Mouse (Mus musculus): Measurements from ENCODE around the gene Agap3. TPM values are rescaled to one million over a fixed set of nuclear protein-coding genes. Genes with fewer than 3 reads are reported as not detected.

The Agap3 gene
- total RNA-seq, 2 experiments from 2014 or later, result 74.3 to 84.7 TPM

DNA sequence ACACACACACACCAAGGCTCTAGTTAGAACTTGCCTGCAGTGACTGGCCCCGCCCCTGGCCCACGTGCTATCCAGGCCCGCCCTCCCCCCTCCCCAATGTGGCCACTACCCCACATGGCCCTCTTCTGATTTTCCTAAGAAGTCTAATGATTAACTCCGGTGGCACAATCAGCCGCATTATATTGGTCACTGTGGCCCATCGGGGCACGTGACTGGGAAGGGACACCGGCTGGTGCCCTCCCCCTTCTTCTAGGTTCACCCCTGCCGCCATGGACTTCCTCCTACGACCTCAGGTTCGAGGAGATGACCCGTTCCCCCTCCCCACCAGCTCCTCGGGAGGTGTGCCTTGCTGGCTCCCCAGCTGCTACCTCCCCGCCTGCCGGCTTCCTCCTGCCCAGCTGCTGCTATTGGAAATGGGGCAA lies 24.0 kb upstream of the Agap3 start:
- DNase-seq (ENCODE audit: low spot score), result no peak

DNA sequence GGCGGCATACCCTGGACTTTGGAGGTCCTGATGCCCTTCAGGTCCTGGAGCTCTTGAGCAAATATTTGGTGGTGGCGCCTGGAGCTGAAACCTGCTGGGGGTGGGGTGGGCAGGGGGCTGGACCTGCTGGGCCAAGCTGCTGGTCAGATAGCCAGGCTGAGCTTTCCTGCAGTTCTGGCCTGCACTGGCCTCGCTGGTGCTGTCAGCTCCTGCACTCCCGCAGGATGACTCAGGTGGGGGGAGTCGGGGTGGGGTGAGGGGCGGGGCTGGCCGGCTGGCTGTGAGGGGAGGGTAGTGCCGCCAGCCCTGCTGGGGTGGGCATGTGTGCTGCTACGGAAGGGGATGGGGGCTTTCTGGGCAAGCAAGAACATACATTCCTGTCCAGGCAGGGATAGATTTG lies 23.4 kb upstream of the Agap3 start:
- DNase-seq (ENCODE audit: low spot score), result no peak

DNA sequence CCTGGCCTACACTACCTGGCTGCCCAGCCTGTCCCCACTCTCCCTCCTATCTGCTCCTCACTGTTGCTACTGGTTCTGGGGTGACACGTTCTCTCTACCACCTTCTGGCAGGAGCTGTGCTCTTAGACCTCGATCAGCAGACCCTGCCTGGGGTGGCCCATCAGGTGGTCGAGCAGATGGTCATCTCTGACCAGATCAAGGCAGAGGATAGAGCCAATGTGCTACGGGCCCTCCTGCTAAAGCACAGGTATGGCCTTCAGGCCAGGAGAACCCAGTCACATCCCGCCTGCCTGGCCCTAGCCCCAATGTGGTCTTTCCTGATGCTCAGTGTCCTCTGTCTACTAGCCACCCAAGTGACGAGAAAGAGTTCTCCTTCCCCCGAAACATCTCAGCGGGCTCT lies 18.0 kb upstream of the Agap3 start:
- no peak for DNase-seq (ENCODE audit: low spot score)

DNA sequence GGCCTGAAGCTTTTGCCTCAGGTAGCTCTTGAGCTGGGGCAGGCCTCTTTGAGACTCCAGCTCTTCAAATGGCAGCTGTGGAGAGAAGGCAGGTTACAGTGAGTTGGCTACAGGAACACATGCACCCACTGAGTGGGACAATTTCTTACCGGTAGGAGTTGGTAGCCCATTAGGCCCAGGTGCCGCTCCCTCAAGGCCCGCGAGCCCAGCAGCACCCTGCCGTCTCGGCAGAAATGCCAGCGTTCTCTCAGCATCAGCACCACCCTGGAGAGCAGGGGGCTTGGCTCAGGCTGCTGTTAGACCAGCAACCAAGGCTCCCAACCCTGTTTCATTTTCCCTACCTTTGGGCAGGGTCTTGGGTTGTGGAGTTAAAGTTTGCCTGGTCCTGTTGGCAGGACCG lies 10.8 kb upstream of the Agap3 start:
- no peak for DNase-seq (ENCODE audit: low spot score)

DNA sequence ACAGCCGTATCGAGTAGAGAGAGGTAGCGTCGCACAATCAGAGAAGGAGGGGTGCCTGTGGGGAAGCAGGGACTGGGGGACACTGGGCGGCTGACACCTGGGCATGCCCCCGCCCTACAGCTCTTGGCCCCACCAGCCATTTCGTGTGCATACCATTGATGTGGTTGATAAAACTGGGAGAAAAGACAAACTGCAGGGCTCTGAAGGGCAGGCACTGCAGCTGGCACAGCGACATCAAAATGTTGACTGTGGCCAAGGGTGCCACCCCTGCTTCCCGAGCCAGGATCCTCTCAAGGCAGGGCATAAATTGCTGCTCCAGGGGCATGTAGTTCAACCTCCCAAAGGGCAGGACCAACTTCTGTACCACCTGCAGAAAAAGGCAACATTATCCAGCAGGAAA lies 9.9 kb upstream of the Agap3 start:
- DNase-seq (ENCODE audit: low spot score), result no peak

DNA sequence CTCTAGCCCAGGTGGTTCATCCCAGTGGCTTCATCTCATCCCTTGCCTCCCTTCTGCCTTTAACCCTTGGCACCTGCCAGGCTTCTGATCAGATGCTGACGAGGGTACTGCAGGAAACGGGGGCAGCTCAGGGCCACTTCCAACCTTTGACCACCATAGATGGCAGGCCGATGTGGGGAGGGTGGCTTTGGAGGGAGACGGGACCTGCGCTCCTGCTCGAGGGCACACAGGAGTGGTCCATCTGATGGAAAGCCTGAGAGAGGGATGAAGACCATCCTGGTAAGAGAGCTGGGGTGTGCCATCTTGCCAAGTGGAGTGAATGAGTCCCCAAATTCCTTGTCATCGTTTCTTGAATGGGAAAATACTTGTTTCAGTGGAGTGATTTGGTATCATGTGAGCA lies 8.8 kb upstream of the Agap3 start:
- DNase-seq (ENCODE audit: low spot score), result no peak

DNA sequence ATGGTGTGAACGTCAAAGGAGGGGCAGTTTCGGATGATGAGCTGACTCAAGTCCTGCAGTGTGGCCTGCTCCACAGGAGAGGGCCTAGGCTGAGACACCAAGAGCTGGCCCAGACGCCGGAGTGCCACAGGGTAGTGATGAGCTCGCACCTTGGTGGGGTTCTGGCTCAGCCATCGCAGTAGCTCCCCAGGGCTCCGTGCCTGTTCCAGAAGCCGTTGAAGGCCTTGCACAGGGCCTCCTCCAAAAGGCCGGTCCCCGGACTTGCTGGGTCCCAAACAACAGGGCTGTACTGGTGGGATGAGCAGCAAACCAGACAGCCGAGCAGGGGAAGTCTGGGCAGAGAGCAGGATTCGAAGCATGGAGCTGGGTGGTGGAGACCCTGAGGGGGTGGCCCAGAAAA lies 8.1 kb upstream of the Agap3 start:
- DNase-seq (ENCODE audit: low spot score), result no peak

DNA sequence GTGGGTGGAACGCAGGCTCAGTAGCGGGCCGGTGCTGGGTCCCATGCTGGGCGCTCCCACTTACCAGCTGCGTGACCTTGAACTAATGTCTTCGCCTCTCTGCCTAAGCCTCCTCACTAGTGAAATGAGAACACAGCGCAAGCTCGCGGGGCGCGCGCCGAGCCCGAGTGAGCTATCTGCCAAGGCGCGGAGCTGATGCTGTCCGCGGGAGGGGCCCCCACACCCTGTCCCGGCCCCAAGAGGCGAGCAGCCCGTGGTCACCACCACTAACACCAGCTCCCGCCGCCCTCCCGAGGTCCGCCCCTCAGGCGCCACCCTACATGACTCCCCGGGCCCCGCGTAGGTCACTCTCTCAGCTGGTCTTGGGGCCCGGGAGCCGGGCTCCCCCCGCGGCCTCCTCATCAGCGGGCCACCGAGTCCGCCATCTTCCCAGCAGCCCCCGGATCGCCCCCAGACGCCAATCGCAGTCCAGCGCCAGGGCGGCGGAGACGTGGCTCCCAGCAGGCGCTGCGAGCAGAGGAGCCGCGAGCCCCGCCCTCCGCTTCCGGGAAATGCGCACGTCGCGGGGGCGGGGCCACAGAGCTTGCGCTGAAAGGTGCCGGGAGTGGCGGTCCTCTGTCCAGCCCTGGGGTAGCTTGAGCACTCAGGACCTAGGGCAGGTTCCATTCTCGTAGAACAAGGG lies 7.1 kb upstream of the Agap3 start, which contains the start of gene Fastk:
Gene Fastk (minus strand): TSS at position 542 of the 682 bp plus-strand sequence.
- peak; percentile 93 for DNase-seq (ENCODE audit: low spot score)

DNA sequence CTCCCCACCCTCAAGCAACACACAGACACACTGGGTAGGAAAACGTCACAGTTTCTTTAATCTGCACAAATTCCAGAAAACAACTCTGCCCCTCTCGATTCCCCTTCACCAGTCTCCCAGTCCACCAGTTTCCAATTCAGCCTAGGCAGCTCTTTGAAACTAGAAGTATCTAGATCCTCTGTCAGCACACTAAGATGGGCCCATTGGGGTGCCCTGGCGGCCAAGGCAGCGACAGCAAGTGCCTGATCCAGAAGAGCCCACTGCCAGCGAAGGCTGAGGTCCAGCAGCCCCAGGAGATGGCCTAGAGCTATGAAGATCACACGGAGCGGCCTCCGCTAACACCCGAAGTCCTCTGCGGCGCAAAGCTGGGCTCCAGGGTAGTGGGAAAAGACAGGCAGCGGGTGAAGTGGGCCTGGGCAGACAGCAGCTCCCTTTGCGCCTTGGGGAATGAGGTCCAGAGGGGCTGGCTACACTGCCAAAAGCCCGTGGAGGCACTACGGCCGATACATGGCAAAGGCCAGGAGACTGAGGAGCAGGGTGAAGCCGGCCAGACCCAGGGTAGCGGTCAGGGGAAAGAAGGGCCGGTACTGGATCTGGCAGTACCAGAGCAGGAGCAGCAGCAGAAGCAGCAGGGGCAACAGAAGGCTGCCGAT lies 6.4 kb upstream of the Agap3 start:
- no peak for DNase-seq (ENCODE audit: low spot score)

DNA sequence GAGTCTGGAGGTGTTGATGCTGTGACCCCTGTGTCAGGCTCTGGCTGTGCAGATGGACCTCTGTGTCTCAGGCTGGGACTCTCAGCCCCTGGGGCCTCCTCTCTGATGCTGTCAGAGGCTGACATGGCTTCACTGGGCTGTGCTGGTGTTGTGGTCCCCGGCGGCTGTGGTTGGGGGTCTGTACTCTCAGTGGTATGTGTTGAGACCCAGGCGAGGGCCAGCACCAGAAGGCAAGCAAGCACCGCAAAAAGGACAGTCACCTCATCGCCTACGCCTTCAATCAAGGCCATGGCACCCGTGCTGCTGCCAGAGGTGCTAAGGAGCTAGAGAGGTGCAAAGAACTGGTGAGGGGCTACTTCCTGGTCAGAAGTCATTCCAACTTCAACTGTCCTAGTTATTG lies 5.3 kb upstream of the Agap3 start:
- no peak for DNase-seq (ENCODE audit: low spot score)

DNA sequence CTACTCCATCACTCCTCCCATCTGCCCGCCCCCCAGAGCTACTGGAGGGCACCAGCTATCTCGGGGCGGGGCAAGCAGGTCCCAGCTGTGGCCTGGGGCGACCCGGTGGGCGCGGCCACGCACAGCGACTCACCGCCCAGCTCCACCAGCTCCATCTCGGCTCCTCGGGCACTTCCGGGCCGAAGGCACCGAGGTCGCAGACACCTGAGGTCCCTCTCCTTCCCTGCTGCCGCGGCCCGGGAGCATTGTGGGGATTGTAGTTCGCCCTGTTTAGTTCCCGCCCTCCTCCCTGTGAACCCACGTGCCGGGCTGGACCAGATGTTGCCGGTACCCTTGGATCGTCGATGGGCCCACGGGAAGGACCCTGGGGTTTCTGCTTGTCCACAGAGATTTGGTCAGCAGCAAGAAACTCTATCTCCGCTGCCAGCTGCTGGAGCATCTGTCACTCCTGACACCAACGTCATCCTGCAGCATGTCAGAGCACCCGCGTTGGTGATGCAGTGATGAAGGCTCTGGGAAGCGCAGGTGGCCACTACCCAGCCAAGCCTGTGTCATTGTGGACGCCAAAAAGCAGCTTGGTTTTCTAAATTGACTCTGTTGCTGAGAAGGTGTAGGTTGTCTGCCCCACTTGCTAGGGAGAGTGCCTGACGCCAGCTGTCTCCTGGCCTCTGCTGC lies 4.2 kb upstream of the Agap3 start, which contains the start of gene Tmub1:
Gene Tmub1 (minus strand): TSS at position 231 of the 675 bp plus-strand sequence.
- DNase-seq (ENCODE audit: low spot score), result peak; percentile 86

DNA sequence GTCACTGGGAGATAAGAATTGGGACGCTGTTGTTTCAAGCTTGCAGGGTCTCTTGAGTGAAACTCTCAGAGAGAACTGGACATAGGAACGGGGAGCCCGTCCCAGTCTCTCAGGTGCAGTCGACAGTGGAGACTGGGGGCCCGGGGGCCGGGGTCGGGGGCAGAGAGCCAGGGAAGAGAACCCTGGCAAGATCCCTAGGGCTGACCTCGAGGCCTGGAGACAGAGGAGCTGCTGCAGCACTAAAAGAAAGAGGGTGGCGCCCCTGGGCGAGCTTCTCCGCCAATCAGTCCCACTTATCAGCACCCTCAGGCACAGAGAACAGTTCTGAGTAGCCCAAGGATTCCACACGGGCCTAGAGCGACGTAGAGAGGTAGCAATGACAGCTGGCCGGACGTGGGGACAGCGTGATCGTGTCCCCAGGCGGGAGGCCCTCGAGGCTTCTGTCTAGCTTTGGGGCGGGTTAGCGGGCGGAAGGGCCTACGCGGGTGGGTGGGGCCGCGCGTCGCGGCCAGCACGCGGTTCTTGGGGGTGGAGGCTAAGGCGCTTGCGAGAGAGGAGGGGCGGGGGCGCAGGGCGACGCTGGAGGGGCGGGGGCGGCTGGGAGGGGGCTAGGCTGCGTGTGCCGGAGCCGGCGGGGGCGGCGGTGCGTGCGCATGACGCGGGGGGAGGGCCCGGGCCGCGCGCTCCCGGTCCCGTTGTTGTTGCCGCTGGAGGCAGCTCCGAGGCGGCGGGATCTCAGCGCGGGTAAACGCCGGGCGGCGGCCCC lies 530 bp upstream of the Agap3 start:
- peak; percentile 83 for DNase-seq (ENCODE audit: low spot score)

DNA sequence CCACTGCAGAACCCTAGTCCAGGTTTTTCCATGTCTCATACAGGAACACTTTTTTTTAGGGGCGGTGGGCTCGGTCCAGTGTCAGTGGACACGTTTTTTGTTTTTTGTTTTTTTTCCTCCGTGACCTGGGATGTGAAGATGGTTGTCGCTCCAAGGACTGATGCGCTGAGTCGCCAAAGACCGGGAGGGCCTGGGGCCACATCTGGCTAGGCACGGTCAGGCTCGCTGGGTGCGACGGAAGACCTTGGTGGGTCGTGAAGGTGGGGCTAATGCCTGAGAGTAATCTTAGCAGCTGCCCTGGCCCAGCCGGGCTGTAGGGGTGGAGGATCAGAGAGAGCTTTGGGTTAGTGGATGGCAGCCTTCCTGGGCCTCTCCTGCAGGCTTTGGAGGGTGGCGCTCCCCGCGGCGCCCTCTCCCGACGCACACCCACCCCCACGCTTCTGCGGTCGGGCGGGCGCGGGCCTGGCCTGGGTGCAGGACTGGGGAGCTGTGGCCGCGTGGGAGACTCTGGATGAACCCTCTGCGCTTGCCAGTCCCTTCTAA lies 785 bp downstream of the Agap3 start:
- no peak for DNase-seq (ENCODE audit: low spot score)

DNA sequence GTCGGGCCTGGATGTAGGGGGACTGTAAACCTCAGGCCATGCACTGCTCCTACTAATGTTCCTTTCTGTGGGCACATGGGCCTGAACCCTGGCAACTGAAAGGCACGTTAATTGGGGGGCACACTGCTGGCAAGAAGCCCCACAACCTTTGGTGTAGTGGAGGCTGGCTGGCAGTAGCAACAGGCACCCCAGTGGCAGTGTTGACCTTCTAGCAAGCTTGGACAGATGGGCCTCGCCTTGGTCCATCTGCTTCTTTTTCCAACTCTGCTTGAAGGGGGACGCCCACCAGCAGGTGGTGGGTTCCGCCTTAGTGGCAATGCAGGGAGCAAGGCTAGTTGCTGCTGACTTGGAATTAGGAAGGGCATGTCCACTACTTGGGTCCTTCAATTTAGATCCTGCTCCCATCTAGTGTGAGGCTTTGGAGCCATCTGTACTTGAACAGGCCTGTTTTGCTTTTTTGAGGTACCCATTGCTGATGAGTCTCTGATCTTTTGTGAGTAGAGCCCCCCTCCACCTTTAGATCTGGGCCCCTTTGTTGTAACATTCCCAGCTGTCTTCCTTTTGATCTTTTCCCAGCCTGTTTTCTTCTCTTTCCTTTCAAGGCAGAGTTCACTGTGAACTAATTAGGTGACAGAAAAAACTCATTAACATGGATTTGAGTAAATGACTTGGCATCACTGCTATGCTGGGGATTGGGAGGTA lies 1.5 kb downstream of the Agap3 start:
- no peak for DNase-seq (ENCODE audit: low spot score)

DNA sequence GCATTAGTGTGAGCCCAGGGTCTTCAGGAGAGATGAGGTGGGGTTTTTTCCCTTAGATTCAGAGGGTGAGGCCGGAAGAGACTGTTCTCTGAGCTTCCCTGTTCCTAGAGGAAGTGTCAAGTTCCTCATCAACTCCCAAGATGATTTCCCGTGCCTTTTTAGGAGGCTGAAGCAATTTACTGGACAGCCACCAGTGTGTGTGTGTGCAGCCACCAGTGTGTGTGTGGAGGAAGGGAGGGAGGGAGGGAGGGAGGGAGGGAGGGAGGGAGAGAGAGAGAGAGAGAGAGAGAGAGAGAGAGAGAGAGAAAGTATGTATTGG lies 2.0 kb downstream of the Agap3 start:
- peak; percentile 30 for DNase-seq (ENCODE audit: low spot score)

DNA sequence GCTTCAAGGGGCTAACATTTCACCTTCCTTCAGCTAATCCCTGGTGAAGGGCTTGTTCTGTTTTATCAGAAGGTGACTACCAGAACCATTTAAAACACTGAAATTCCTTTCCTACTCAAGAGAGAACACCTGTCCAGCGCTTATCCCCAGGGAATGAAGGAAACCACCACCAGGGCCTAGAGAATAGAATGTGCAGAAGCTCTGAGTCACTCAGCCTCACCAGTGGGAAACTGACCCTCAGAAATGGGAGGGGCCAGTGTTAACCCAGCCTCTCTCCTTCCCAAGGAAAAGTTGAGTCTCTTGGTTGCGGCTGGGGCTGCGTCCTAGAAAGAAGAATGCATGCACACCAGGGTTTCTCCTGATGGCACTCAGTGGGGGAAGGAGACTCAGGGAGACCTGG lies 3.1 kb downstream of the Agap3 start:
- DNase-seq (ENCODE audit: low spot score), result no peak

DNA sequence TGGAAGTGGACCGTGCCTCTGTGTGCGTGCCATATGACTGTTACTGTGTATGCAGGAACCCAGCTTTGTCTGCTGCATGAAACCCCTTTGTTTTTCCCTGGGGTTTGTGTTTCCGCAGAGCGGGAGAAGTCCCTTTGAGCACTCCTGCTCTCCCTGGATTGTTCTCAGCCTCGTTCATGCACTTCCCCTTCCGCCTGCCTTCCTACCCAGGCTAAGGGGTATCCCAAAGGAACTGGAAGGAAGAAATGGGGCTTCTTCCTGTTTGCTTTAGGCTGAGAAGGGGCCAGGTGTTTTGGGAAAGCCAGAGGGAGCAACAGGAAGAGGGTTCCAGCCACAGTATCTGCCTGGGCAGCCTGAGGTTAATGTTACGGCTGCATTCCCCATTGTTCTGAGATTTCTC lies 3.6 kb downstream of the Agap3 start:
- no peak for DNase-seq (ENCODE audit: low spot score)

DNA sequence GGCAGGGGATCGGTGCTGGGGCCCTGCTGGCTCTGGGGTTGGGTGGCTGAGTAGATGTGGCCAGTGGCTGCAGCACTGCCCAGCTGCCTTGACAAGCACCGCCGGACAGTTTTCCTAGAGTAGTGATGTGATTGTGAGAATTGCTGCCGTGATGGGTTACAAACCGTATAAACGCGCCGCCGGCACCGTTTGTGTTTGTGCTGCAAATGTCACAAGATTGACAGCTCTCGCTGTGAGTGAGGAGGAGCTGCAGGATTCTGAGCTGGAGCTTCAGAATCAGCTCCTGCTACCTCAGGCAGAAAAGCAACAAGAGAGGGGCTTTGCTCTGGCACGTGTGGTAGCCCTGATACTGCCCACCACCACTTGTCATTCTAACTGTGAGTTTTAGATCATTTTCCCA lies 14.8 kb downstream of the Agap3 start:
- no peak for DNase-seq (ENCODE audit: low spot score)

DNA sequence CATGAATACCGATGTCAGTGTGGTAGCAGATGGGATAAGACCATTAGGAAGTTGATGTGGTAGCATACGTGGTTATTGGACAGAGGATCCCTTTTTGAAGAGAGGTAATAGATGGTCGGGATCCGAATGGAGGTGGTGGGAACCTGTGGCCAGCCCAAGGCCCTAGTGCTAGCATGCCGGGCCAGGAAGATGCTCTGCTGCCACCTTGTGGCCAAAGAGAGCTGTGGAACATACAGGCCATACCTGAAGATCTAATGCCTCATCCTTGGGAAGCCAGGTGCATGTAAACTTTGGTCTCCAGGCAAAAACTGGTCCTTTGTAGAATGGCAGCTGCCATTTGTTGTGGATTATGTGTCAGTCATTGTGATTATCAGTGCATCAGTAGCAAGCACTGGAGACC lies 18.6 kb downstream of the Agap3 start:
- peak; percentile 76 for DNase-seq (ENCODE audit: low spot score)

DNA sequence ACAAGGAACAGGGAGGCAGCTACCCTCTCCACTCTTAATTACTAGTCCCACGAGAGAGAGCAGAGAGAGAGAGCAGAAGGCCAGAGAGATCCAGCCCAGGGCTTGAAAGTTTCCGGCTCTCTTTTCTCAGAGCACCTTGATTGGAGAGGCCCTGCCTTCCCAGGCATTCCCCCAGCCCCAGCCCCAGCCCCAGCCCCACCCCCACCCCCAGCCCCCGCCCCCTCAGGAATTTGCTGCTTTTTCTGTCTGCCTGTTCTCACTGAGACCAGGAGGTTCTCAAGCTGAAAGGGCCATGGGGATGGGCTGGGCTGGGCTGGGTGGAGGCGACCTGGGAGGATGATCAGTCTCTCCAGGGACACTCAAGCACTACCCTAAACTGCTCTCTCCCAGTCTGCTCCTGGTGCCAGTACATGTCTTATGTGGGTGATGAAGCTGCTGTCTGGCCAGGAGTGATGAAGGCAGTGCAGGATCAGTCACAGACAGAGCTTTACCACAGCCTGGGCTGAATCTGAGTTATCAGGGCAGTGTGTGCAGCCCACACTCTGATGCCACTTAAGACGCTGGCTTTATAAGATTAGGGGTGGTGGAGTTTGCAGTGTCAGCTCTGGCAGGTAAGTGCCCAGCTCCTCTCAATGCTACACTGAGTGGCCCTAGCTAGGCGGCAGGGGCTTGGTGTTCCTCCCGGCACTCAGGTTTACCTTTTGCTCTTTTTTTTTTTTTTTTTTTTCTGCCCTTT lies 21.1 kb downstream of the Agap3 start:
- DNase-seq (ENCODE audit: low spot score), result no peak
